Mouse (Mus musculus) liver, adult (tissue): ENCODE data around the gene Ropn1.

Source experiments
- GATA4 ChIP-seq: IDR thresholded peaks from 2 replicates; pipeline ENCODE4 v1.6.1; 2014; ENCODE audit warnings: mild to moderate bottlenecking, low read length; ENCODE audit not compliant: insufficient replicate concordance

Ropn1 gene

GRCm38 (mm10) chr16:34649621-34650020, at the start of gene Ropn1:
TSS of gene Ropn1 (plus strand) at chr16:34649921.
- no peak for TF ChIP-seq GATA4

- no peak for TF ChIP-seq GATA4
These were observed 47.8 kb upstream of the Ropn1 start for GRCm38 (mm10) chr16:34601954-34602353.

GRCm38 (mm10) chr16:34603076-34603475, 46.6 kb upstream of the Ropn1 start:
- TF ChIP-seq GATA4, result no peak

- no peak for TF ChIP-seq GATA4
These were observed 45.9 kb upstream of the Ropn1 start for GRCm38 (mm10) chr16:34603854-34604253.

GRCm38 (mm10) chr16:34605679-34606078, 44.0 kb upstream of the Ropn1 start:
- TF ChIP-seq GATA4, result no peak

- no peak for TF ChIP-seq GATA4
These were observed 39.6 kb upstream of the Ropn1 start for GRCm38 (mm10) chr16:34610137-34610536.

- TF ChIP-seq GATA4, result no peak
These were observed 35.7 kb upstream of the Ropn1 start for GRCm38 (mm10) chr16:34614021-34614420.

GRCm38 (mm10) chr16:34627591-34627990, 22.1 kb upstream of the Ropn1 start:
- TF ChIP-seq GATA4, result no peak

- TF ChIP-seq GATA4, result no peak
These were observed 21.3 kb upstream of the Ropn1 start for GRCm38 (mm10) chr16:34628397-34628796.

- TF ChIP-seq GATA4, result no peak
These were observed 14.2 kb upstream of the Ropn1 start for GRCm38 (mm10) chr16:34635557-34635956.

- TF ChIP-seq GATA4, result no peak
These were observed 6.0 kb upstream of the Ropn1 start for GRCm38 (mm10) chr16:34643511-34644259.

- TF ChIP-seq GATA4, result no peak
These were observed 3.3 kb downstream of the Ropn1 start for GRCm38 (mm10) chr16:34653023-34653422.

- no peak for TF ChIP-seq GATA4
These were observed 8.3 kb downstream of the Ropn1 start for GRCm38 (mm10) chr16:34657983-34658382.

- TF ChIP-seq GATA4, result no peak
These were observed 8.7 kb downstream of the Ropn1 start for GRCm38 (mm10) chr16:34658388-34658787.

- no peak for TF ChIP-seq GATA4
These were observed 14.8 kb downstream of the Ropn1 start for GRCm38 (mm10) chr16:34664553-34664952.

- TF ChIP-seq GATA4, result no peak
These were observed 17.5 kb downstream of the Ropn1 start for GRCm38 (mm10) chr16:34667031-34667726.

- no peak for TF ChIP-seq GATA4
These were observed 18.6 kb downstream of the Ropn1 start for GRCm38 (mm10) chr16:34668341-34668740.

GRCm38 (mm10) chr16:34671966-34672365, 22.2 kb downstream of the Ropn1 start:
- no peak for TF ChIP-seq GATA4
